Mouse (Mus musculus) G1E (cell line): Measurements from ENCODE around the gene Entpd4b.
"Not testable (repeated sequence)": the region's sequence is repeated elsewhere in the genome, so short reads cannot be mapped to it uniquely, and the experiment has no call there.

Experiments
- CTCF ChIP-seq: IDR thresholded peaks from 2 replicates; pipeline ENCODE4 v1.5.1; 2012; ENCODE audit warnings: low read depth, low read length, inconsistent platforms, mixed read lengths
- TAL1 ChIP-seq: conservative IDR thresholded peaks from 2 replicates; pipeline ENCODE4 v1.6.1; 2012; ENCODE audit warnings: low read depth, low read length, inconsistent platforms, mixed read lengths

DNA sequence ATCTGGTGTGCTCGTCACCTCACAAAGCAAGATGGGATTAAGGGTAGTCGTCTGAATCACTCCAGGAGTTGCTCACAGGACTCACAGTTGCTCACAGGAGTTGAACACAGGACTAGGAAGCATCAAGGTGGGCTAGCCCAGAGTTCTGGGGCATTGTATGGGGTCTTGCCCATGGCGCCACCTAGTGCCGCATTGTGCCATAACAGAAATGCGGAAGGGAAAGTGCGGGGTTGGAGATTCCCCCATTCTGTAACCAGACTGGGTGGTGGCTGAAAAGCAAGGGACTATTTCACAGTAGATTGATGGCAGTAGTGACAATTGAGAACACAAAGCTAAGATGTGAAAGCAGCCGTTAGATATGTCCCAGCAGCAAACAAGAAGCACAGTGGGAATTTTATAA, 12.5 kb upstream of the Entpd4b start:
- TF ChIP-seq CTCF, TAL1: not testable (repeated sequence)
